Mouse (Mus musculus) megakaryocyte, embryonic 14.5 days (primary cell): ENCODE measurements around the gene Acer2.

ENCODE experiments used
- FLI1 ChIP-seq: IDR thresholded peaks from 2 replicates; pipeline ENCODE4 v1.6.1; 2012; ENCODE audit warnings: low read length, inconsistent platforms, mixed read lengths
- GATA1 ChIP-seq: IDR thresholded peaks from 3 replicates; pipeline ENCODE4 v1.6.1; 2012; ENCODE audit warnings: mixed read lengths, low read length, inconsistent platforms, borderline replicate concordance

DNA sequence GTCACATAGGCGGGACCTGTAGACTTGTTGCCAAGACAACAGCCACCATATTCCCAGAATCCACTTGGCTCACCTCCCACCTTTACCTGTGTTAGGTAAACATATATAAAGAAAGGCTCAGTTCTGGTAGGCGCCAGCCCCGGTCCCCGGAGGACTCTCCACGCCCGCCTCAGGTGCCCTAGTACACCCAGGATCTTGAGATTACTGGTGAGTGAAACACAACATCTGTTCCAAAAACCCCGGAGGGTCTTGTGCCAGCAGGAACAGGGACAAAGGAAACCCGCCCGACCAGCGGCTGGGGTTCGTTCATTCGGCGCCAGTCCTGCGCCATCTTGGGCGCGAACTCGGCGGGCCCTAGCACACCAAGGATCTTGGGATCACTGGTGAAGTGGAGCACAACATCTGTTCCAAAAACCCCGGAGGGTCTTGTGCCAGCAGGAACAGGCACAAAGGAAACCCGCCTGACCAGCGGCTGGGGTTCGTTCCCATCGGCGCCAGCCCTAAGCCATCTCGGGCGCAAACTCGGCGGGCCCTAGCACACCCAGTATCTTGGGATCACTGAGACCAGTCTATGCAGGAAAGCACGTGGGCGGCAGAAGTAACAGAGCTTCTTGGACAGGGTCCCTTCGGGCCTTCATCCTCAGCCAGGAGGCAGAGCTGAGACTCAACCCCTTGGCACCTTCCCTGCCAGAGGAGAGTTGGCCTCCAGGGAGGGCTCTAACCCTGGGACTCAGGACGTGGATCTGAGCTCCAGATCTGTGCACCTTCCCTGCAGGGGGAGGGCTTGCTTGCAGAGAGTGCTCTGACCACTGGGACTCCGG lies 56.6 kb downstream of the Acer2 start:
- TF ChIP-seq GATA1 (no peak), FLI1 (no peak)
